ENCODE assay signal across 12 mouse cellular contexts in the genomic region with DNA sequence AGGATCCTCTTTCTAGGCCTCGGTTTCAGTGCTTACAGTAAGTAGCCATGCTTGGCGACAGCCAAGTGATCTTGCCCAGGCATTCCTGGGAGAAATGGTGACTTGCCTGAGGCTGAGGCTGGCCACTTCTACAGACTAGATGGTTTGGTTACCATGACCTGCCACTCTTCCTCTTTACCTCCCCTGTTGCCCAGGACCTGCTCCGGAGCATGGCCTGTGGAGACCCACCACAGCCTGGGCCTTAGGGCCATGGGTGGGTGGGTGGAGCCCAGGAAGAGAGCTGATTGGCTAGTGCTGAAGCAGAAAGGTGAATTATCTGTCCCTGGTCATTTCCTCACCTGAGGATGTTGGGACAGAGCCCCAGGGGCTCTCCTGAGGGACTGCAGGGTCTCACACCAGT. TPM values are rescaled to one million over a fixed set of nuclear protein-coding genes. Genes with fewer than 3 reads are reported as not detected.
A peak's percentile ranks its signal among the peaks of the same experiment; 100 is the strongest.
DNase-seq lines count a peak whose midpoint lies in the region; ATAC-seq and TF ChIP-seq lines count a peak whose summit lies in the region.
"Had no signal": no experiment of that assay in that cellular context is flagged by ENCODE, and none has a peak within 500 bp of the region (broad histone marks: within the 10 kb centered on the region; RNA-seq: fewer than 3 reads in every experiment).

No protein-coding gene starts in this region.

- TF ChIP-seq CTCF in liver, postnatal 0 days (IDR thresholded peaks at IDR 0.05; ENCODE audit: low read depth), result no peak
- no peak for TF ChIP-seq CTCF in ES-Bruce4 (IDR thresholded peaks at IDR 0.05; ENCODE audit: low read depth, low read length)

- H3K9ac ChIP-seq in heart, embryonic 13.5 days, result no peak overlapping the region
- H3K9ac ChIP-seq in liver, postnatal 0 days (replicated peaks), result no peak overlapping the region
- H3K9ac ChIP-seq in liver, embryonic 12.5 days, result no peak overlapping the region
- H3K9ac ChIP-seq in ES-Bruce4 (ENCODE audit: low read depth, poor library complexity, severe bottlenecking), result no peak overlapping the region

- no peaks in the 10 kb centered on the region for H3K36me3 ChIP-seq in heart, embryonic 13.5 days
- H3K36me3 ChIP-seq in liver, postnatal 0 days (replicated peaks; ENCODE audit: insufficient read depth, low read length), result no peaks in the 10 kb centered on the region
- no peaks in the 10 kb centered on the region for H3K36me3 ChIP-seq in liver, embryonic 12.5 days
- H3K36me3 ChIP-seq in ES-Bruce4 (ENCODE audit: control insufficient read depth, insufficient read depth, low read length, poor library complexity, severe bottlenecking), result no peaks in the 10 kb centered on the region
- H3K36me3 ChIP-seq in limb, embryonic 10.5 days, result no peaks in the 10 kb centered on the region

- peaks cover 57% of the 10 kb centered on the region for H3K4me1 ChIP-seq in heart, embryonic 13.5 days
- peaks cover 16% of the 10 kb centered on the region for H3K4me1 ChIP-seq in liver, postnatal 0 days (ENCODE audit: insufficient read depth)
- peaks cover 18% of the 10 kb centered on the region for H3K4me1 ChIP-seq in liver, embryonic 12.5 days
- H3K4me1 ChIP-seq in ES-Bruce4 (ENCODE audit: control insufficient read depth, insufficient read depth, low read length), result peaks cover 13% of the 10 kb centered on the region
- peaks cover 71% of the 10 kb centered on the region for H3K4me1 ChIP-seq in limb, embryonic 10.5 days

- no peaks in the 10 kb centered on the region for H3K27me3 ChIP-seq in heart, embryonic 13.5 days (replicated peaks)
- no peaks in the 10 kb centered on the region for H3K27me3 ChIP-seq in liver, postnatal 0 days (ENCODE audit: insufficient read depth, low read length)
- peaks cover 44% of the 10 kb centered on the region for H3K27me3 ChIP-seq in liver, embryonic 12.5 days (replicated peaks)
- H3K27me3 ChIP-seq in ES-Bruce4 (ENCODE audit: control insufficient read depth, insufficient read depth, low read length, poor library complexity, severe bottlenecking), result no peaks in the 10 kb centered on the region
- H3K27me3 ChIP-seq in limb, embryonic 10.5 days (ENCODE audit: low read depth, poor library complexity, severe bottlenecking), result peaks cover 31% of the 10 kb centered on the region

- H3K27ac ChIP-seq in heart, embryonic 13.5 days (replicated peaks), result peak overlapping the region; percentile 73
- peak overlapping the region; percentile 60 for H3K27ac ChIP-seq in liver, postnatal 0 days (ENCODE audit: low read depth)
- H3K27ac ChIP-seq in liver, embryonic 12.5 days, result no peak overlapping the region
- H3K27ac ChIP-seq in ES-Bruce4 (ENCODE audit: insufficient read depth, low read length), result peak overlapping the region; percentile 42
- 0 out of 2 replicates have a peak overlapping the region, but pooled peaks have one; percentile 33 for H3K27ac ChIP-seq in limb, embryonic 10.5 days

- DNase-seq in heart, postnatal 14 days, result no peak
- peak; percentile 12 for DNase-seq in liver, postnatal 0 days
- no peak for DNase-seq in limb, embryonic 10.5 days (ENCODE audit: low spot score)
- no peak for DNase-seq in adrenal gland, postnatal 25 days
- DNase-seq: cerebellum, adult 11-12 months; kidney, adult 8-10 months had no signal

- no peak overlapping the region for H3K4me2 ChIP-seq in heart, embryonic 13.5 days
- H3K4me2 ChIP-seq in liver, postnatal 0 days (ENCODE audit: low read depth, low read length), result no peak overlapping the region
- H3K4me2 ChIP-seq in liver, embryonic 12.5 days, result no peak overlapping the region

- no peaks in the 10 kb centered on the region for H3K9me3 ChIP-seq in heart, embryonic 13.5 days
- no peaks in the 10 kb centered on the region for H3K9me3 ChIP-seq in liver, postnatal 0 days (ENCODE audit: low read length)
- H3K9me3 ChIP-seq in liver, embryonic 12.5 days (replicated peaks), result no peaks in the 10 kb centered on the region
- H3K9me3 ChIP-seq in ES-Bruce4 (replicated peaks; ENCODE audit: control insufficient read depth, insufficient read depth, low read length, poor library complexity, severe bottlenecking), result no peaks in the 10 kb centered on the region
- H3K9me3 ChIP-seq in limb, embryonic 10.5 days (replicated peaks), result no peaks in the 10 kb centered on the region

- intact Hi-C loops in heart, postnatal 14 days (cut with DNase I), result no loop called here

- 59% methylated on average over 3 of the region's 3 CpGs for WGBS in heart, embryonic 13.5 days
- WGBS in liver, postnatal 0 days (ENCODE audit: insufficient replicate concordance), result 59% methylated on average over 3 of the region's 3 CpGs
- 63% methylated on average over 3 of the region's 3 CpGs for WGBS in liver, embryonic 12.5 days (ENCODE audit: insufficient replicate concordance)
- 52% methylated on average over 3 of the region's 3 CpGs for WGBS in limb, embryonic 10.5 days

- no peak for ATAC-seq in heart, embryonic 13.5 days (ENCODE audit: extremely low read depth, insufficient number of reproducible peaks, low FRiP score, low TSS enrichment)
- ATAC-seq in liver, postnatal 0 days, result no peak
- no peak for ATAC-seq in liver, embryonic 12.5 days
- ATAC-seq: lung, postnatal 0 days had no signal

- no peak for TF ChIP-seq POLR2A in ES-Bruce4 (IDR thresholded peaks at IDR 0.05; ENCODE audit: insufficient read depth, low read length)

- no peak for TF ChIP-seq EP300 in liver, postnatal 0 days (IDR thresholded peaks at IDR 0.05; ENCODE audit: low read depth)
- no peak for TF ChIP-seq EP300 in ES-Bruce4 (IDR thresholded peaks at IDR 0.05; ENCODE audit: insufficient read depth, low read depth, low read length)

- no peak overlapping the region for H3K4me3 ChIP-seq in heart, embryonic 13.5 days
- H3K4me3 ChIP-seq in liver, postnatal 0 days (ENCODE audit: low read depth, low read length), result no peak overlapping the region
- H3K4me3 ChIP-seq in liver, embryonic 12.5 days, result no peak overlapping the region
- H3K4me3 ChIP-seq in ES-Bruce4 (ENCODE audit: low read depth, low read length), result no peak overlapping the region
- H3K4me3 ChIP-seq in limb, embryonic 10.5 days, result no peak overlapping the region

RNA-seq across cellular contexts. Expression of a gene that starts 8.3 kb away (rescaled TPM):
- 3.0 and 4.0 TPM in 2 replicates for polyA plus RNA-seq in heart, embryonic 13.5 days (2015; fragmentation: Nextera tagmentation; extraction: Ambion mirVana)
- 1 to 10 TPM; 1.1 to 1.5 TPM for total RNA-seq in heart, postnatal 14 days (2021)
- 0.16 and 0.19 TPM in 2 replicates for polyA plus RNA-seq in liver, postnatal 0 days (2015; fragmentation: Nextera tagmentation; extraction: Ambion mirVana)
- 1.5 and 1.6 TPM in 2 replicates for polyA plus RNA-seq in liver, embryonic 12.5 days (2016; fragmentation: Nextera tagmentation; extraction: Ambion mirVana)
- 1.0 and 2.1 TPM in 2 replicates for polyA plus RNA-seq in ES-Bruce4 (2011; ENCODE audit: insufficient read depth, insufficient read length, low read depth, missing spikeins)
- 2.1 and 4.3 TPM in 2 replicates for polyA plus RNA-seq in limb, embryonic 10.5 days (2016; fragmentation: Nextera tagmentation; extraction: Ambion mirVana)
- total RNA-seq in adrenal gland, postnatal 25 days (2021), result 0.52 and 0.62 TPM in 2 replicates
- total RNA-seq: liver, adult 2 months; megakaryocyte-erythroid progenitor cell, adult 5-6 weeks had no signal
